Mouse (Mus musculus): Measurements from ENCODE around the gene Coq9.

Coq9 gene

GRCm38 (mm10) chr8:94837662-94838574 is at the start of gene Coq9, which contains the start of gene Ciapin1:
TSS of gene Coq9 (plus strand) at chr8:94838321.
TSS of gene Ciapin1 (minus strand) at chr8:94838358.
- peak; percentile 94 for DNase-seq (ENCODE audit: low read depth, low spot score)

- DNase-seq (ENCODE audit: low read depth, low spot score) = no peak
Measured at GRCm38 (mm10) chr8:94789256-94789955, 48.7 kb upstream of the Coq9 start.

GRCm38 (mm10) chr8:94794368-94794767 is 43.8 kb upstream of the Coq9 start:
- no peak for DNase-seq (ENCODE audit: low read depth, low spot score)

GRCm38 (mm10) chr8:94794782-94795181 is 43.3 kb upstream of the Coq9 start:
- peak; percentile 30 for DNase-seq (ENCODE audit: low read depth, low spot score)

GRCm38 (mm10) chr8:94800278-94800968 is 37.7 kb upstream of the Coq9 start:
- peak; percentile 74 for DNase-seq (ENCODE audit: low read depth, low spot score)

- DNase-seq (ENCODE audit: low read depth, low spot score) = no peak
Measured at GRCm38 (mm10) chr8:94801293-94802095, 36.6 kb upstream of the Coq9 start.

- no peak for DNase-seq (ENCODE audit: low read depth, low spot score)
Measured at GRCm38 (mm10) chr8:94802375-94802774, 35.7 kb upstream of the Coq9 start.

- DNase-seq (ENCODE audit: low read depth, low spot score) = no peak
Measured at GRCm38 (mm10) chr8:94803551-94803950, 34.6 kb upstream of the Coq9 start.

GRCm38 (mm10) chr8:94804546-94805340 is 33.4 kb upstream of the Coq9 start:
- no peak for DNase-seq (ENCODE audit: low read depth, low spot score)

GRCm38 (mm10) chr8:94805811-94806210 is 32.3 kb upstream of the Coq9 start:
- DNase-seq (ENCODE audit: low read depth, low spot score) = no peak

- no peak for DNase-seq (ENCODE audit: low read depth, low spot score)
Measured at GRCm38 (mm10) chr8:94807506-94807905, 30.6 kb upstream of the Coq9 start.

- no peak for DNase-seq (ENCODE audit: low read depth, low spot score)
Measured at GRCm38 (mm10) chr8:94808372-94808771, 29.7 kb upstream of the Coq9 start.

GRCm38 (mm10) chr8:94810153-94810552 is 28.0 kb upstream of the Coq9 start, which contains the start of gene Ccl17:
TSS of gene Ccl17 (plus strand) at chr8:94810453.
- DNase-seq (ENCODE audit: low read depth, low spot score) = no peak

GRCm38 (mm10) chr8:94810855-94811254 is 27.3 kb upstream of the Coq9 start:
- no peak for DNase-seq (ENCODE audit: low read depth, low spot score)

- no peak for DNase-seq (ENCODE audit: low read depth, low spot score)
Measured at GRCm38 (mm10) chr8:94811654-94812053, 26.5 kb upstream of the Coq9 start.

GRCm38 (mm10) chr8:94812645-94813098 is 25.4 kb upstream of the Coq9 start:
- DNase-seq (ENCODE audit: low read depth, low spot score) = peak; percentile 83

- peak; percentile 47 for DNase-seq (ENCODE audit: low read depth, low spot score)
Measured at GRCm38 (mm10) chr8:94814556-94814955, 23.6 kb upstream of the Coq9 start.

- no peak for DNase-seq (ENCODE audit: low read depth, low spot score)
Measured at GRCm38 (mm10) chr8:94817933-94818332, 20.2 kb upstream of the Coq9 start.

GRCm38 (mm10) chr8:94819671-94820179 is 18.4 kb upstream of the Coq9 start:
- no peak for DNase-seq (ENCODE audit: low read depth, low spot score)

- no peak for DNase-seq (ENCODE audit: low read depth, low spot score)
Measured at GRCm38 (mm10) chr8:94820553-94820952, 17.6 kb upstream of the Coq9 start.
